Mouse (Mus musculus) left cerebral cortex, adult 9 months (tissue): ENCODE data around the gene Prrg4.
"Not testable (repeated sequence)": the region's sequence is repeated elsewhere in the genome, so short reads cannot be mapped to it uniquely, and the experiment has no call there.

Source experiments
- DNase-seq, 2 experiments: peaks; one replicate each; pipeline ENCODE4 v3.0.0; 2022; ENCODE audit warnings: low spot score in 2 of 2

Gene Prrg4

DNA sequence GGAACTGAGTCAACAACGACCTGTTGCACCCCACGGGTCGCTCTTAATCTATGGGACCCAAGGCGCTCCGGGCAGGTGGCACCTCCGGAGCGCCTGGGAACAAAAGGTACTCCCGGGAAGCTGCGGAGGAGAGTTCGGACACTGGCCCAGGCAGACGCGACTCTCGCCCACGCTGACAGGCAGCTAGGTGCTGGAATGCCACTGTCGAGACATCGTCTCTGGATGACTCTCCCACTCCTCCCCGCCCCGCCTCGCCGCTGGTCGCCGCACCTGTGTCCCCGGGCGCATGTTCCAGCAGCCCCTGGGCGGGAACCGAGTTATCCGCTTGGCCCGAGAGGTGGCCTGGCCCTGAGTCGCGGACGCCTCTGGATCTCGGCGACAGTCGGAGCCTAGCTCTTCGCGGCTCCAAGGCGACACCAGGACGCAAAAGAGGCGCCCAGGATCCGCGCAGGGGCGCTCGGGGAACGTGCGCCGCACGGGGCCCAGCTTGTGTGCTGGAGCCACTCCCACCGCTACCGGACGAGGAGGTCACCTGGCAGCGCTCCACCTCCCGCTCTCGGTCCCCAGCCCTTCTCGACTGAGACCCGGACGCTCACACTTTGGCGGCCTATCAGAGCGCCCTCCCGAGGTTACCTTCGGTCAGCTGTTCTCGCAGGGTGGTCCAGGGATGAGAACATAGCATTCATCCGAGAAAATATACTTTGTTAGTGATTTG, at the start of gene Prrg4:
TSS of gene Prrg4 (minus strand) at position 601 of the 715 bp plus-strand sequence.
- peak in 1 of 2 experiments; percentile 9 for DNase-seq

DNA sequence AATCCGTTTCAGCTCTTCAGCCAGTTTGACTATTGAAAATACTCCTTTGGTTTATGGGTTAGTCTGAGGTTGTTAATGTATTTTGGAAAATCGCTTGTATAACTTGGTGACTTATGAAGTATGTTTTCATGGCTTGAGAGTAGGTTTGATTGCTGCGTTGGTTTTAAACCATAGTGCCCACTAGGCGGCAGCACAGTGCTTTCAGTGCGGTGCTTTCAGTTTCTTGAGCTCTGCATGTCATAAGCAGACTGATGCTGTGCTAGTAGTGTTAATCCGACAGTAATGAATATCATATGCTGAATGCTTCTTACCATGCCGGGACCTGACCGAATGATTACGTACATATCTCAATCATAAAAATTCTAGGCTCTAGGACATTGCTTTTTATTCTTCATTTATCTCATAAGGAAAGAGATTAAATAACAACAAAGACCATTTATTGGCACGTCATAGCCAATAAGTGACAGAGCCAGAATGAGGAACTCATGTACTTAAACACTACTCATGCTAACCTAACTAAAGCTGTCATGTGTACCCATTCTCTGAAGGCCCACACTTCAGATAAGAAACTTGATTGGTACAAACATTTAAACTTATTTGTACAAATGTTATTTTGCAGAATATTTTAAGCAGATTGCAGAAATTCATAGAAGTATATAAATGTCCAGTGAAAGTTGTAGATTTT, 38.3 kb upstream of the Prrg4 start:
- DNase-seq, result peak; percentile 44 to 87

DNA sequence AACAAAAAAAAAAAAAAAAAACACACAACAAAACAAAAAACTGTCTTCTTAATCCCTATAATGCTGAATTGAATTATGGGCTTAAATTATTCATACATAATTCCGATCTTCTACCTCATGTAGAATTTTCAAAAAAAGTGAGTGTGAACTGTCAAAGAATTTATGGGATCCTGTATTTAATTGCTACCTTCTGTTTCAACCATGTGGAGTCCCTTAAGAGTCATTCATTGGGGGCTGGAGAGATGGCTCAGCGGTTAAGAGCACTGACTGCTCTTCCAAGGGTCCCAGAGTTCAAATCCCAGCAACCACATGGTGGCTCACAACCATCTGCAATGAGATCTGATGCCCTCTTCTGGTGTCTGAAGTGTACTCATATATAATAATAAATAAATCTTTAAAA, 37.7 kb upstream of the Prrg4 start:
- not testable (repeated sequence) for DNase-seq

DNA sequence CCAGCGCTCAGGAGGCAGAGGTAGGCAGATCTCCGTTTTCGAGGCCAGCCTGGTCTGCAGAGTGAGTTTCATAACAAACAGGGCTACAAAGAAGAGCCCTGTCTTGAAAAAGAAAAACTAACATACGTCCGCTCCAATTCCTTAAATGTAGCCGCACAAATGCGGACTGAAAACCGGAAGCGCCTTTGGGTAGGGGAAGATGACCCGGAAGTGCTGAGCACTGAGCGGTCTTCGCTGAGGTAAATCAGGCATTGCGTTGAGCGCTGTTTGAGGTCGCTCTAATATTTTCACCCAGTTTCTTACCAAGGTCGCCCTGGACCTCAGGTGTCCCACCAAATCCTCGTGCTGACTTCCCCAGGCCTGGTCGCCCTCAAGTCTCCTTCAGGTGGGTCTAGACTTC, 36.4 kb upstream of the Prrg4 start:
- DNase-seq, result no peak

DNA sequence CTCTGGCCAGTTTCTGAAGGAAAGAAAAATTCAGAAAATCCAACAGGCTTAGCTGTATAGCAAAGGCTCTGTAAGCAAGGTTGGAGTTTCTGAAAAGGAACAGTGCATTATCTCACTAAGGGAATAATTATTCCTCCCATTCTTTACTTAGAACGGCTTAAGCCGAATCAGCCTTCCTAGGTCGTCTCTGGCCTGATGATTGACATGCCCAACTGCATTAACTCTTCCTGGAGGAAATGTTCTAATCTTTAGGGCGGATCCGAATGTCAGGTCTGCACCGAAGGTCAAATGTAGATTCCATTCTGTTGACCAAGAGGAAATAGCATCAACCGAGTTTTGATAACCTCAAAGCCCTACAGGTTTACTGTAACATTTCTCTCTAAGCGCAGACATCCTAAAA, 29.1 kb upstream of the Prrg4 start:
- DNase-seq, result no peak

DNA sequence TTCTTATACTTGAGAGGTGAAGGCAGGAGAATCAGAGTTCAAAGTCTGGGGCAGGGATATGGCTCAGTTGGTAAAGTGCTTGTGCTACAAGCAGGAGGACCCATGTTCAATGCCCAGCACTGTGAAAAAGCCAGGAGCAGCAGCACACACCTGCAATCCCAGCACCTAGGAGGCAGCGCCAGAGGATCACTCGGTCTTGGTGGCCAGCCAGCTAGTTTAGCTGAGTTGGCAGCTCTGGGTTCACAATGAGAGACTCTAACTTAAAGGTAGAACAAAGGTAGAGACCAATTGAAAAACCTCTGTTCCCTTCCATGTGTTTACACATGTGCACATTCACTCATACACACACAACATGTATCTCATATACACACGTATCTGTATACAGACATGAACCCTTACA, 19.4 kb upstream of the Prrg4 start:
- no peak for DNase-seq

DNA sequence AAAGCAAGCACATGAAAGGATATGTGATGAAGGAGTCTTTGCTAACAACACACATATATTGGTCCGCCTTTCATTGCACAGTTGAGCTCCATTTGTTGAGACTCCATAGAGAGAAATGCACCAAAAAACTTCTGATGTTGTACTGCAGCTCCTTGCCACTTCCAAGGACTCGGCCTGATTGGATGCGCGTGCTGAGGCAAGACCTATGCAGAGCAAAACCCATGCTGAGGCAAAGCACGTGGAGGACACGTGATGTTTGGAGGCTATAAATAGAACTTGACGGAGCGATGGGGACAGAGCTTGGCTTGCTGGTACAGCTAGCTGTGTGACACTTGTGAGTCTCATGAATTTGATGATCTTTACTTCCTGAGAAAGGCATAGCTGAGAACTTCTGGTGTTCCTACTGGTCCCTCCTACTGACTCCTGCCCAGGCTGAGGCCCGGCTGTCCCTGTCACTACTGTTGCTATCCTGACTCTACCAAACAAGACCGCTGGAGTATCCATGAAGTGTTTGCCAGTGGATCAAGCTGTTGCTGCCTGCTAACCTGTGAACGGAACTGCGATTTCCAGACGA, 17.7 kb upstream of the Prrg4 start, which contains the start of gene Ccdc73:
TSS of gene Ccdc73 (plus strand) at position 524 of the 574 bp plus-strand sequence.
- DNase-seq, result no peak

DNA sequence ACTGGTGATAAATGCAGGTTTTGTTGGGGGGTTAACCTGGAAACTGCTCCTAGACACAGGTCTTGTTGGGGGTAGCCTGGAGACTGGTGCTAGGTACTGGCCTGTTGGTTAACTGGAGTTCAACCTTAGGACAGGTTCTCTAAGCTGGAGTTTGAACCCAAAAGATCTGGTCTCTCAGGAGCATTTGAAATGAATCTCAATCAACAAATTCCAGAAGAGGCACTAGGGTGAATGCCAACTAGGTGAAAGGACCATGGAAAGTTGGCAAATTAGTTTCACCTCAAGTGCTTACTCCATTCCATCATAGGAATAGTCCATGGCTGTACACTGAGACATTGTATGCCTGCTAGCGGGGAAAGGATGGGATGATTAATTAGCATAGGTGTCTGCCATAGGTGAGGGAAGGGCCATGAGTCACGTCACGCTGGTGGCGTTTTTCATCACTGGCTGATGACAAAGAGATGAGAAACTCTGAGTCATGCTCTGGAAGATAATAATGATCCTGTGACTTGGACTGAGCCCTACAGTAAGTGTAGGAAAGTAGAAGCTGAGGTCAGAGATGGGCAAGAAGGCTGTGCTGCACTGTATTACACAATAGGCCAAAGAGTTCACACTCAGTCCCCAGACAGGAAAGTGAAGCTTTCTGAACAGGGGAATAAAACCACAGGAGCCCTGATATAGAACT, 14.6 kb upstream of the Prrg4 start:
- DNase-seq, result no peak

DNA sequence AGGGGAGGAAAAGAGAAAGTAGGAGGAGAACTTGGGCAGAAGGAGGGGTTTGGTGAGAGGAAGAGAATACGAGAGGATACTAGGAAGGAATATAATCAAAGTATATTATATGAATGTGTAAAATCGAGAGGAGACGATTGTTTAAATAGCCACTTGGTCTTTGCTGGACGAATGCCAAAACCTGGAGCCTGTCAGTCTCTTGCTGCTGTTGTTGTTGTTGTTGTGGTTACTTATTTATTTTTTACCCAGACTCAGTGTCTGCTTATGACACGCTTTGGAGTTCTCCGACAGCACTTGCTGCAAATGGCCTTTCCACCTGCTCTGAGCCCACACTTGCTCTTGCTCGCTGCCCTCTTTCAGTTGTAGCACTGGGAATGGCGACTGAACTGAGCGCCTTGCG, 10.8 kb upstream of the Prrg4 start:
- DNase-seq, result no peak

DNA sequence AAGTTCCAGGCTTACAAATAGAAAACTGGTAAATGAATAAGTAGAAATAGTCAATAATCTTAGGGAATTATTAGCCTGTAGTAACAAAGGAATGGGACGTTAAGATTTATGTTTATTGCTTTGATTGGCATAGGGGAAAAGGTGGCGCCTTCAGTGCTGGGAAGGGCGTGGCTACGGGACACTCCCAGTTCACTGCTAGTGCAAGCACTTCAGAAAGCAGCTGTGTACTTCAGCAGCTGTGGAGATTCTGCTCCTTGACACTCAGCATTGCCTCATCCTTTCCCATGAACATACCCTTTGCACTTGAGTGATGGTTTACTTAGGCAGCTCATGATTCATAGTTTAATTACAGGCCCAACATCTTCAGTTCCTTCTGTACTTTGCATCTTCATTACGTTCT, 9.4 kb upstream of the Prrg4 start:
- no peak for DNase-seq

DNA sequence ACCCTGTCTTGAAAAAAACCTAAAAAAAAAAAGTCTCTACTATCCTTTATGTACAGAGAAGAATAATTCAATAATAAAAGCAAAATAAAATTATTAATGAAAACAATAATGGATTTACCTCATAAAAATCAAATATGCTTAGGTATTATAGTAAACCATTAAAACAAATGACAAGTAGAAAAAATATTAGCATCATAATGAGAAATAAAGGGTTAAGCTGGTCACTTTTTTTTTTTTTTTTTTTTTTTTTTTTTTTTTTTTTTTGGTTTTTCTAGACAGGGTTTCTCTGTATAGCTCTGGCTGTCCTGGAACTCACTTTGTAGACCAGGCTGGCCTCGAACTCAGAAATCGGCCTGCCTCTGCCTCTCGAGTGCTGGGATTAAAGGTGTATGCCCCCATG, 8.4 kb upstream of the Prrg4 start:
- DNase-seq, result not testable (repeated sequence)

DNA sequence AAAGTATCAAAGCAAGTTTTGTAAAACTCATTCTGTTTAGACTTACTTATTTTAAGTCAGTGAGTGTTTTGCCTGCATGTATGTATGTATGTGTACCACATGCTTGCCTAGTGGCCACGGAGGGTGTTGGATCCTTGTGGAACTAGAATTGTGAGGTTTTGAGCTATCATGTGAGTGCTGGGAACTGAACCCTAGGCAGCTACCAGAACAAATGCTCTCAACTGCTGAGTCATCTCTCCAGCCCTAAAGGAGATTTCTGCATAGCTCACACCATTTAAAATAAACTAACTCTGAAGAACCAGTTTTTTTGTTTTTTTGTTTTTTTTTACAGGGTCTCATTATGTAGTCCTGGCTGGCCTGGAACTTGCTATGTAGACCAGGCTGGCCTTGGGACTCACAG, 6.5 kb upstream of the Prrg4 start:
- no peak for DNase-seq

DNA sequence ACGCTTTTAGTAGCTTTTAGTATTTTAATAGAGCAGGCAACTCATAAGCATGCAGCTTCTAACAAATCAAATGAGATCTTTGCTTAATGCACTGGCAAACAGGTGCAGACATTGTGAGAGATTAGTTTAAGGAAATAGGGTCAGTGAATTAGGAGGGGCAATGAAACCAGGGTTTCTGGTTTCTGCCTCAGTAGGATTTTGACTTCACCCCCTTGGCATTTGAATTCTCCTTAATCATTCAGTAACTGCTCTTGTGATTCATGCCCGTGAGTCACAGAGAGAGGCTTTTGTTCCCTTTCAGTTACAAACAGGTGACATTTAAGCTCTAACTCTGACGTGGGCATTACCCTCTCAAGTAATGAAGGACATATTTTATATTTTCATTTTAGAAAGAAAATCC, 6.1 kb upstream of the Prrg4 start:
- DNase-seq, result no peak

DNA sequence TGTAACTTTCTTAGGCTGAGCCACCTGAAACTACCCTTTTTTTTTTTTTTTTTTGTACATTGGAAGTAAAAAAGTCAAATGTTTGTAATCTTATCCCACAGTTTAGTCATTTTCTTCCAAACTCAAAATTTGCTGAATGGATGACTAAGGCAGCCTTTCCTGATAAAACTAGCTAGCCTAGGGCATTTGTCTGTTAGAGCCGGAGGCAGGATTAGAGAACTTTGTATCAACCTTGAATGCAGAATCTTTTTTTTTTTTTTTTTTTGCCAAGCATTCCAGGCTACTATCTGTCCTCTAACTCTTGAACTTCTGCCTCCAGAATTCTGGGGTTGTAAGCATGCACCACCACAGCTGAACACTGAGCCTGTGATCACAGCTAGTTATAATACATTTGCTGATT, 5.2 kb upstream of the Prrg4 start:
- DNase-seq, result no peak

DNA sequence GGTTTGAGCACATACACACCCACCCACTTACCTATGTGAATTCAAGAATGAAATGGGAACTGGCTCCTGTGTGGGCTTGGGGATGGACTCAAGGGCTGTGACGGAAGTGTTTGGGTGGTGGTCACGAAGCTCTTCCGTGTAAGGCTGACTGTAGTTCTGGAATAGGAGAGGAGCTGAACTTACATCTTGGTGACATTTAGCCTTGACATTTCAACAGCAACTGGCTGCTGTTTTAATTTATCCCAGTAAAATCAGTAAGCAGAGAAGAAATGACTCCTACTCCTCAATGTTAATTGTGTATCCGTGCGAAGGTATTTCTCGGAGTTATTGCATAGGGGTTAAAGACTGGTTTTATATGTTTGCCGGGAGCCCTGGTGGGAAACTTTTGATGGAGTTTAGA, 2.9 kb upstream of the Prrg4 start:
- DNase-seq, result no peak

DNA sequence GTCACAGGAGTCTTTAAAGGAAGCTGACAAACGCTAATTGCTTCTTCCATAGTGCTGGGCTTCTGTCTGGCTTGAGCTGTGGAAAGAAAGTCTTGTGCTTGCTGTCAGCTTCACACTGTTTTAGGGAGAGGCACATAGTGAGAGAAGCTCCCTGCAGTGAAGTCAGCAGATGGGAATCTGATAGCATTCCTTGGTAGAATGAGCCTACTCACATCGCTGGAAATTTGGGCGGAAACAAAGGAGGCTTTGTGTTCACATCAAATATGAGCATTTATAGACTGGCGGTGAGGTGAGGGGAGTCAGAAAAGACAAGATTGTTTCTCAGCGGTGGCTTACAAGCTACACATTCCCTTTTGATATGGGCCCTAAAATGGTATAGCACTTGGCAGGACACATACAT, 2.0 kb upstream of the Prrg4 start:
- no peak for DNase-seq

DNA sequence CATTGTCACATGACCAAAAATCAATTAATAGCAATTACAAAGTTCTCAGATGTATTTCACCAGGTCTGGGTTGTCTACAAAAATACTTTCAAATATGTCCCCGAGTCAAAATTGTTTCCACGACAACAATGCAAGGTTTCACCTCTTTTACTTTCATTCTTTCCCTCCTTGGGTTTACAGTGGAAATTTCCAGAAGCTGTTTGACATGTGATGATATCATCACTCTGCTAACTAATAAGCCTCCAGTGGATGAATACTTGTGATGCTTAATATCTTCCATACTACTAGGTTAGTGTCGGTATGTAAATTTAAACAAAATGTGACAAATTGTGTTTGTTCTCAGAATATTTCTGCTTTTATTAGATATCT, 299 bp upstream of the Prrg4 start:
- no peak for DNase-seq

DNA sequence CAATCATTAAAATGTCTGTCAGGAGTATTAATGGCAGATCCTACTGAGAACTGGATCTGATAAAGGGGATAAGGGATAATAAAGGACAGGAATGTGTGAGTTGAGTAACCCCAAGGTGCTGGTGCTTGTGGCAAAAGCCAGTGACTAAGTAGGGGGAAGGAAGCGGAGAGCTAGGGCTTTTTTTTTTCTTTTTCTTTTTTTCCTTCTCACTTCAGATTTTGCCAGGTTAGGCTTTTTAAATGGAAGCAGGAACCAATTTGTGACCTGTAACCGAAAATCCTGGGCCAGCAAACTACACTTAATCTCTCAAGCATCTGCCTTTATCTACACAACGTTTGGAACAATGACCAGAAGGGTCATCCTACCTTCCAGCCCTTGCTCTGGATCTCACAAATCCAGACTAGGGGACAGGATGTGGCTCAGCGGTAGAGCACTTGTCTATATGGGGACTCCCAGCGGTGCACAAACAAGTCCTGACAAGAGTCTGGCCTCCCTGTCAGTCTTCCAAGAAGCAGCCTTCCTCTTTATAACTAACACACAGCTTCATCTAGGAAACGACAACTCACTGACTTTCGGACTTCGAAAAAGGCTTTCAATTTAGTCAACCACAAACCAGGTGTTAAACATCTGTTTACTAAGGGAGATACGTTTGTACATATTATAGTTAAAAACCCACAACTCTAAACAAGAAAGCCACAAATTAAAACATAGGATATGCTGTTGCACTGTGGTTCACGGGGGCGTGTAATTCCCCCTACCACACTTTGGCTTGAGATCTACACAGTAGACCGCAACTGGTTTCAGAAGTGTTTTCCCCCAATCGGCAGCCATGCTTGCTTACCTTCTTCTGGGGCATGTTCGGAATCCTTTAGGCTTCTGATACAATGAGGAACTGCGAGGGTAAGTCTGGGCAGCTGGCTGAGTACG, 1.2 kb downstream of the Prrg4 start:
- DNase-seq, result no peak

DNA sequence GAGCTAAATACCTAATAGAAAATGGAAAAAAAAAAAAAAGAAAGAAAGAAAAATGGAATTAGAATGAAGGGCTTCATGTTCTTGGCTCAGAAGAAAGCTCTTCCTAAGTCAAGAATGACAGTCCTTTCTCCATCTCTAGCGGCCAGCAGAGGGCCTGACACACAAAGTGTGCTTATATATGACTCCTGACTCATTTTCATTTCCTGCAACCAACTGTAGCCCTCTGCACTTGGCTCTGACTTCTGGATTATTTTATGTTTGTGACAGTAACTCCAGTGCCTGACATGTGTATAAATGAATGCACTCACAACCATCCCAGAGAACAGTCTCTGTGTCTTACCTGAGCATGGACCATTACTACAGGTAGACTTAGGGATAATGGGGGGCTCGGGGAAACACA, 2.0 kb downstream of the Prrg4 start:
- DNase-seq, result no peak

DNA sequence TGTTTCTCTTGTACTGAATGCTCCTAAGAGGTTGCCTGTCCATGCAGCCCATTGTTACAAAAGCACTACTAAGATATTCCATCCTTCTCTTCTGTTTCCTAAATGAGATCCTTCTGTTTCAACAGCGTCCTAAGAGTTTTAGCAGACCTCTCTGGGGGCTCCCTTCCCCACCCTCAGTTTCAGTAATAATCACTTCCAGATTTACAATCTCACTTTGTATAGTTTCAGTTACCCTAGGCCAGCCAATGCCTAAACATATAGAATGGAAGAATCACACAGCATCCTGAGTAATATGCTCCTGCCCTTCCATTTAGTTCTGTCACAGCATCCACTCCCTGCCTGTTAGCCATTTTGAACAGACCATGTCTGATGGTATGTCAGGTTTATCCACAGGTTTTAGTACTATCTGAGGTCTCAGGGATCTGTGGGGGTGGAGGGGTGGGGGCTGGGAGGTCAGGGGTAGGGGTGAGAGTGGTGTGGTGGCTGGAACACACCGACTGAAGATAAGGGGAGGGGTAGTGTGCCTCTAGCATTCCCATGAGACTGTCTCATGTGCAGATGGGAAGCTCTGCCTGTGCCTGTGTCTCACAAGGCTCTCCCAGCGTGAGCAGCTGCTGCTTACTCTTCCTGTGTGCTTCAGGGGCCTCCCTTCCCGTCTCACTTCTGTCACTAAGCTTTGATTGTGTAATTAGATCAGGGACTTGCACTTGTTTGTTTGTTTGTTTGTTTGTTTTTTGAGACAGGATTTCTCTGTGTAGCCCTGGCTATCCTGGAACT, 2.9 kb downstream of the Prrg4 start:
- DNase-seq, result no peak

DNA sequence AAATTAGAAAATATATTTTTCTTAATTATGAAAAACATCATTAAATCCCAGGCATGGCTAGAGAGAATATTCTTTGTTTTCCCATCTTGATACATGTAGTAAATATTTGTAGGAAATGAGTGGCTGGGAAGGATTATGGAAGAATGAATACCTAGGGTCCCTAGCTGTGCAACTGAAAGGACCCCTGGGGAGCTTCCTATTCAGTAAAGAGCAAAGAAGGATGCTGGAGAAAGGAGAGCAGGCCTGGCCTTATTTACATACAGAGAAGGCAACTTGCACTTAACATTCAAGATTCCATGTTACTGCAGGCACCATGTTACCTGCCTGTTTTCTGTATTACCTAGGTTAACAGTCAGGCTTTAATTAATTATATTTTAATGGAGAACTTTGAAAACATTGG, 7.1 kb downstream of the Prrg4 start:
- DNase-seq, result no peak
